Mouse (Mus musculus) brain, embryonic 14.5 days (tissue): ENCODE measurements around the gene Teddm3.

ENCODE experiments used
- CTCF ChIP-seq: fragments of 200-500 bp; IDR thresholded peaks from 2 replicates; pipeline ENCODE4 v1.5.1; 2012; ENCODE audit warnings: inconsistent platforms, mild to moderate bottlenecking, moderate library complexity, borderline replicate concordance; ENCODE audit not compliant: insufficient read depth, insufficient read length; ENCODE audit errors: extremely low read depth
- POLR2A ChIP-seq: fragments of 200-500 bp; IDR thresholded peaks from 2 replicates; pipeline ENCODE4 v1.6.1; 2012; ENCODE audit warnings: mild to moderate bottlenecking, inconsistent platforms, borderline replicate concordance; ENCODE audit not compliant: poor library complexity, insufficient read depth, insufficient read length, severe bottlenecking; ENCODE audit errors: extremely low read depth

DNA sequence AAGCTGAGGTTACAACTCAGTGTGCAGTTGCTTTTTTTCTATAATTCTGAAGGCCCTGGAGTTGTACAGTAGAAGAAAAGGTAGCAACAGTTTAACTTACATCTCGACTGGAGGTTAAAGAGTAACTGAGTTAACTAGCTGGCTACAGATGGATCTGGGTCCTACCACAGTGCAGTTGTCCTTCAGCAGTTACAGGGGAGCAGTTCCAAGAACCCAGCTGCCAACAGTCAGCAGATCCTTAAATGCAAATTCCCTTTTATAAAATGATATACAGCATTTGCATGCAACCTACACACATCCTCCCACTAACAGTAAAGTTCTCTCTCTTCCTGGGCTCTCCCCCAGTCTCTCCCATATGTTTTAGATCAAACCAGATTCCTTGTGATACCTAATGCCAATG lies 28.3 kb upstream of the Teddm3 start:
- TF ChIP-seq CTCF: no peak
- TF ChIP-seq POLR2A: no peak
